Mouse (Mus musculus): ENCODE results near the gene Scarf2. TPM values are rescaled to one million over a fixed set of nuclear protein-coding genes. Genes with fewer than 3 reads are reported as not detected.

Gene Scarf2
- polyA plus RNA-seq, 1 experiment from 2014 or later: 0.22 TPM

DNA sequence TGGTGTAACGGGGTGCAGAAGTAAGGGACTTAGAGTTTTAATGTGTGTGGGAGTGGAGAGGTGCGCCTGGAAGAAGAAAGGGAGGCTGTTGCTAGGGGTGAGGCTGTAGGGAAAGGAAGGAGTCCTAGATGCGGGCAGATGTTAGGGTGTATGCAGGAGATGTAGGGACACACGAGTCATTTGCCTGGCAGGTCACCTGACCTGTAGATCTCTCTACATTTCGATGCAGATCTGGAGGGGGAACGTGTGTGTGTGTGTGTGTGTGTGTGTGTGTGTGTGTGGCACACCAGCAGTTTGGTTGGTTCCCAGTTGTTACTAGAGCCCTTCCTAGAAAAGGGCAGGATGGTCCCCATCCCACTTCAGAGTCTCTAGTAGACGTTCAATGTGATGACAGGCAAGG is 7.9 kb downstream of the Scarf2 start:
- Histone ChIP-seq H3K36me3 (ENCODE audit: inconsistent target) (no peaks in the 10 kb centered on the region), H3K4me3 (ENCODE audit: inconsistent target) (no peak overlapping the region)
- 14% methylated on average over 5 of the region's 7 CpGs for WGBS (ENCODE audit: missing documents)

DNA sequence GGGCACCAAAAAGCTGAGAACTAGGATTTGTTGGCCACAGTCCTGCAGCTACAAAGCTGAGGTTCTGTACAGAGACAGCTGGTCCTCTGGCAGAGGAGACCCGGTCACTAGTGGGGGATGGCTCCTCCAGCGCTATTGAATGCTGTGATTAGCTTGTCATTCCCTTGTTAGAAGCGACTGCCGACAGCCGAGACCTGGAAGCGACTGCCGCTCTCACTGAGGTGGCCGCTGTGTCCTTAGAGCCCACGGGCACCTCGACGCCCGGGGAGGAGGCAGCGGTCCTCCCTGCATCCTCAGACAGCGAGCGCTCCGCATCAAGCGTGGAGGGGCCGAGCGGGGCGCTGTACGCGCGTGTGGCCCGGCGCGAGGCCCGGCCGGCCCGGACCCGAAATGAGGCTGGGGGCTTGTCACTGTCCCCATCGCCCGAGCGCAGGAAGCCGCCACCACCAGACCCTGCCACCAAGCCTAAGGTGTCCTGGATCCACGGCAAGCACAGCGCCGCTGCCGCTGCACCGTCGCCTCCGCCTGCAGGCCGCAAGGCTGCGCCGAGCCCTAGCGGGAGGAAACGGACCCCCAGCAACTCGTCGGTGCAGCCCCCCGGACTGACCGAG is 9.6 kb downstream of the Scarf2 start:
- Histone ChIP-seq H3K36me3 (ENCODE audit: inconsistent target) (no peaks in the 10 kb centered on the region), H3K27ac (no peak overlapping the region), H3K79me2 (ENCODE audit: inconsistent target) (no peaks in the 10 kb centered on the region), H3K4me3 (ENCODE audit: inconsistent target) (no peak overlapping the region)
- 6% methylated on average over 48 of the region's 50 CpGs for WGBS (ENCODE audit: missing documents)

More for the DNA sequence above, 7.9 kb downstream of the Scarf2 start:
- no peak overlapping the region for H3K27ac ChIP-seq
- H3K79me2 ChIP-seq (ENCODE audit: inconsistent target): no peaks in the 10 kb centered on the region

DNA sequence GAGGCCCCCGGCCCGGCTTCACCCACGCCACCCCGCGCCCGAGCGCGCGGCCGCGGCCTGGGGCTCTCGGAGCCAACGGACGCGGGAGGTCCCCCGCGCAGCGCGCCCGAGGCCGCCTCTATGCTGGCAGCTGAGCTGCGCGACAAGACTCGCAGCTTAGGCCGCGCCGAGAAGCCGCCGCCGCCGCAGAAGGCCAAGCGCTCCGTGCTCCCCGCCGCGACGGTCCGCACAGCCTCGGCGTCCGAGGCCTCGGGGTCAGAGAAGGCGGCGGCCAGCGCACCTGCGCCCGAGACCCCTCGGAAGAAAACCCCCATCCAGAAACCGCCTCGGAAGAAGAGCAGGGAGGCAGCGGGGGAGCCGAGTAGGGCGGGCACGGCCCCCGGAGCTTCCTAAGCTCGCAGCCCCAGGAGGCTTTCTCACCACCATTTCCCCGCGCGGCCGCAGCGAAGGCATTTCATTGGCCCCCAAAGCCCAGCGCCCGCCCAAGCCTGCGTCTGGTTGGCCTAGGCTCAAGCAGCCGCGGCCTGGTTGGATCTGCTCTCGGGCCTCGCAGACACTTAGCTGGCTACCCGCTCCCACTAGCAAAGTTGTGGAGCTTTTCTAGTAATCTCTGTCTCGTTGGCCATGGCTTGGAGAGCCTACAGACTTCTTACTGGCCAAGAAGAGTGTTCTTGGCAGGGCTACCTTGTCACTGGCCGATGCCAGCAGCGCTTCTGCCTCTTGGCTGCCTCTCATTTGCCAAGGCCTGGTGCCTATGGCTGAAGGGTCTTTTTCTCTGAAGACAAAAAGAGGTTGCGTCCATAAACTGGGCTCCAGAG is 10.3 kb downstream of the Scarf2 start:
- Histone ChIP-seq H3K36me3 (ENCODE audit: inconsistent target) (no peaks in the 10 kb centered on the region), H3K79me2 (ENCODE audit: inconsistent target) (no peaks in the 10 kb centered on the region), H3K4me3 (ENCODE audit: inconsistent target) (no peak overlapping the region), H3K27ac (no peak overlapping the region)
- WGBS (ENCODE audit: missing documents): 7% methylated on average over 73 of the region's 73 CpGs

DNA sequence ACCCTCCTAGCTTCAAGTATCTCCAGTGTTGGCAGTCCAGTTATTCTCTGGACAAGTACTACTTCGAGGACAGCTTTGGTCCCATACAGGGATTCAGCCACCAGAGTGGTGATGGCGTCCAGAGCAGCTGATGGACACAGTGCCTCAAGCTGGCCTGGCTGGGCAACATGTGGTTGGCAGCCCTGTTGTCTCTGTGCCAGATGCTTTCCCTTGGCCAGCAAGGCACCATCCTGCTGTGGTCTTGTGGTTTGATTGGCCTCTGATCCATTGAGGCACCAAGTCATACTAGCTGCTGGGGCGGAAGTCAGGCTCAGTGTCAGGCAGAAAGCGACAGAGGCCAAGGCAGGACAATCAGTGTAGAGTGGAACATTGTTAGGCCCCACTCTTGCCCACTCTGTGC is 12.0 kb downstream of the Scarf2 start:
- no peak overlapping the region for H3K27ac ChIP-seq
- 81% methylated on average over 4 of the region's 4 CpGs for WGBS (ENCODE audit: missing documents)
- no peaks in the 10 kb centered on the region for H3K36me3 ChIP-seq (ENCODE audit: inconsistent target)
- no peaks in the 10 kb centered on the region for H3K79me2 ChIP-seq (ENCODE audit: inconsistent target)
- H3K4me3 ChIP-seq (ENCODE audit: inconsistent target): no peak overlapping the region

DNA sequence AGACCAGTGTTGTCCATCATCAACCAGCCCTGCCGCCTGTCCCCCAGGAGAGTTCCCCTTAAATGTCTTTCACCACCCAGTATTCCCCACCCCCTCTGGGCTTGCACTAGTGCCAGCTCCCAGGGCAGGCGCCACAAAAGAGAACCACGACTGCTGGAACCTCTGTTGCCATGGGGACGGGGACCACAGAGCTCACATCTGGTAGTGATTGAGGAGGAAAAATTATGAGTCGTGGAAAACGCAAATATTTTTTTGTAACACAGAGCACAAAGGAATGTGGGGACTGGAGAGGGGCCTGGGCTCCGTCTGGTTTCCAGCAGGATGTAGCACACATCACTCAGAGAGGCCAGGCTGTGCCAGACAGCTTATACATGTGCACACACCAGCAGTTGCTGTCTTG is 12.6 kb downstream of the Scarf2 start:
- Histone ChIP-seq H3K36me3 (ENCODE audit: inconsistent target) (no peaks in the 10 kb centered on the region), H3K79me2 (ENCODE audit: inconsistent target) (no peaks in the 10 kb centered on the region), H3K27ac (no peak overlapping the region), H3K4me3 (ENCODE audit: inconsistent target) (no peak overlapping the region)
- 24% methylated on average over 7 of the region's 7 CpGs for WGBS (ENCODE audit: missing documents)

DNA sequence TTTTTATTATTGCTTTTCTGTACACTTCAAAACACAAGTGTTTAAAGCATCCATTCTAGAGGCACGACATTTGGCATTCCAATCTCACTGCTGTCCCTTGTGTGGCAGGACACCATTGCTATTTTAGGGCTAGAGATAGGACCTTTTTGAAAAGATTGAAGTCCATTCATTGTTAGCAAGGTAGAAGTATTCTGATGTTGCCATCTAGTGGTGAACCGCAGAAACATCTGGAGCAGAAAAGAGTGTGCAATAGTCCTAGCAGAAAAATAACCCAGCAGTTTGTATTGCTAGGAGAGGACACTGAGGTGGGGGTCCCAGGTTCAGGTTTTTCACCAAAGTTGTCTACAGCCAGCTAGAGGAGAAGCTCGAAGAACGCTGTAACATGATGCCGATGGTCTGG is 15.0 kb downstream of the Scarf2 start:
- 6% methylated on average over 5 of the region's 5 CpGs for WGBS (ENCODE audit: missing documents)
- no peak overlapping the region for H3K4me3 ChIP-seq (ENCODE audit: inconsistent target)

DNA sequence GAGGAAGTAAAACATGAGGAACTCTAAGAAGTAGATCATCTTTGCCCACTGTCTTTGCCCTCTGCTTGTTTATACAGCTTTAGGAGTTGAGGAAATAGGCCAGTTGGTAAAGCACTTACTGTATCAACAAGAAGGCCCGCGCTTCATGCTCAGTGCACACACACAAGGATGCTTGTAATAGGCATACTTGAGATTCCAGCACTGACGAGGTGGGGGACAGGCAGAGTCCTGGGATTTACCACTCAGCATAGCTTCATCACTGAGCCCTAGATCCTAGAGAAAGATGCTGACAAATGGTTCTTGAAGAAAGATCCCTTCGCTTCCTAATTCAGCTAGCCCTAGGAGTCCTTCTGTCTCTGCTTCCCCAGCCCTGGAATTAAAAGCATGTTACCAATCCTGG is 16.1 kb downstream of the Scarf2 start:
- Histone ChIP-seq H3K36me3 (ENCODE audit: inconsistent target) (no peaks in the 10 kb centered on the region), H3K79me2 (ENCODE audit: inconsistent target) (no peaks in the 10 kb centered on the region), H3K27ac (no peak overlapping the region), H3K4me3 (ENCODE audit: inconsistent target) (no peak overlapping the region)
- WGBS (ENCODE audit: missing documents): 60% methylated on average over 4 of the region's 4 CpGs

More for the DNA sequence above, 15.0 kb downstream of the Scarf2 start:
- Histone ChIP-seq H3K79me2 (ENCODE audit: inconsistent target) (no peaks in the 10 kb centered on the region), H3K27ac (no peak overlapping the region), H3K36me3 (ENCODE audit: inconsistent target) (no peaks in the 10 kb centered on the region)

DNA sequence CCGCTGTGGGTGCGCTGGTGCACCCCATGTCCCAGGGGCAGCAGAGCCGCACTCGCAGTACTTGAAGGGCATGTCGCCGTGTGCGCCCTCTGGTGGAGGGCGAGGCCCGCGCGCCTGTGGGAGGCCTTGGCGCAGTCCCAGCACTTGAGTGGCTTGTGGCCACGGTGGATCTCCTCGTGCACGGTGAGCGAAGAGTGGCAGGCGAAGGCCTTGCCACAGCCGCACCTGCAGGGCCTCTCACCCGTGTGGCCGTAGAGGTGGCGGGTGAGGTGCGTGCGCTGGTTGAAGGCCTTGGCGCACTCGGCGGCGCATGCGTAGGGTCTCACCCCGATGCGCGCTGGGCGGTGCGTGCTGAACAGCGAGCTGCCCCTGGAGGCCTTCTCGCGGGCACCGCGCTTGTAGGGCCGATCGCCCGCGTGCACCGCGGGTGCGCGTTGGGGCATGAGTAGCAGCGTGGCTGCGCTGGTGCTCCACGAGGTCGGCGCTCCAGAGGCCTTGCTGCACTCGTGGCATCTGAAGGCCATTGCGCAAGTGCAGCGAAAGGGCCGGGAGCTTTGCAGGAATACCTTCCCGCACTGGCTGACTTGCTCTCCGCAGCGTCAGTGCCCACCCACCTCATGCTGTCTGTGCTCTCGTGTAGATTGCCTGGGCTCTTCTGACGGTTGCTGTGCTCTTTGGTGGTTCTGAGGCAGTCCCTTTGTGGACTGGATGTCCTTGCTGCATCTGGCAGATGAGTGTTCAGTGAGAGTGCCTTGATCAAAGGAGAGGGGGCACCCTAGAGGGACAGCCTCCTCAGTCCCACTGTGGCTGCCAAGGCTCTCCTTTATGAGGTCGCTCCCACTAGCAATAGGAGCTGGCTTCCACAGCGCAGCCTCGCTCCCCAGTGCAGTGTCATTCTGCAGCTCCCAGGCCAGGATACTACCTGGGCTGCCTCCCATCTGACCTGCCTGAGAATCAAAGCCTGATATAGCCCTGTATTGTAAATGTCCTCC is 18.6 kb downstream of the Scarf2 start:
- Histone ChIP-seq H3K27ac (no peak overlapping the region), H3K79me2 (ENCODE audit: inconsistent target) (no peaks in the 10 kb centered on the region), H3K36me3 (ENCODE audit: inconsistent target) (no peaks in the 10 kb centered on the region), H3K4me3 (ENCODE audit: inconsistent target) (no peak overlapping the region)
- 4% methylated on average over 62 of the region's 63 CpGs for WGBS (ENCODE audit: missing documents)

DNA sequence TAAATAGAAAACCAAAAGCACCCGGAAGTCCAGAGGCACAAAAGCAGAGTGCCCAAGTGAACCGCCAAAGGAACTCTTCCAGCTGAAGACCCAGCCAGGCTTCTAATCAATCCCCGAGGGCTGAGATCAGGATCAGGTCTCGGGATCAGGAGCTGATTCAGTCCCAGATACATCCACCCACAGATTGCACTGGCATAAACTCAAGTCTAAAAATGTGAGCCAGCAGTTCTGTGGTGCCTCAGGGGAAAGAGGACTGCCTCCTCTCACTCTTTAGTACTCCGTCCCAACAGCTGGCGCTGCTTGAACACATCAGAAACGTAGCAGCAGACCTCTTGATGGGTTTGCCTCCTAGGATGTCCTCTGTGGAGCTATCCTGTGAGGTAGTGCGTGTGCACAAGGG is 19.4 kb downstream of the Scarf2 start:
- Histone ChIP-seq H3K36me3 (ENCODE audit: inconsistent target) (no peaks in the 10 kb centered on the region), H3K79me2 (ENCODE audit: inconsistent target) (no peaks in the 10 kb centered on the region), H3K27ac (no peak overlapping the region), H3K4me3 (ENCODE audit: inconsistent target) (no peak overlapping the region)
- 98% methylated on average over 8 of the region's 8 CpGs for WGBS (ENCODE audit: missing documents)

DNA sequence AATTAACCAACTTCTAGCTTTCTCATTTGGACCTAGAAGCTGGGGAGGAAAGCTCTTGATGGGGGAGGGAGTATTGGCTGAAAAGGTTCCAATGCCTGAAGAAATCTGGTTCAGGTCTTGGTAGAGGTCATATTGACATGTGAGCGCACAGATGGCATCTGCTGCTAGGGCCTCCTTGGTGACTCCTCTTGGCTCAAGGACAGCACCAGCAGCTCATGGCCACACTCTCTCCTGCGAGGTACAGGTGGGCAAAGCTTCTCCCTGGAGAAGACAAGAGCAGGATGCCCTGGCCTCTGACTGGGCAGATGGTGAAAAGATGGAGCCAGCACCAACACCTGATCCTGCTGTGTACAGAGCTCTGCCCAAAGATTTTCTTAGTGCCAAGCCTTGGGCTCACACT is 29.4 kb downstream of the Scarf2 start:
- H3K79me2 ChIP-seq (ENCODE audit: inconsistent target): no peaks in the 10 kb centered on the region
- H3K4me3 ChIP-seq (ENCODE audit: inconsistent target): no peak overlapping the region
- no peaks in the 10 kb centered on the region for H3K36me3 ChIP-seq (ENCODE audit: inconsistent target)
- 80% methylated on average over 2 of the region's 2 CpGs for WGBS (ENCODE audit: missing documents)
- H3K27ac ChIP-seq: no peak overlapping the region

DNA sequence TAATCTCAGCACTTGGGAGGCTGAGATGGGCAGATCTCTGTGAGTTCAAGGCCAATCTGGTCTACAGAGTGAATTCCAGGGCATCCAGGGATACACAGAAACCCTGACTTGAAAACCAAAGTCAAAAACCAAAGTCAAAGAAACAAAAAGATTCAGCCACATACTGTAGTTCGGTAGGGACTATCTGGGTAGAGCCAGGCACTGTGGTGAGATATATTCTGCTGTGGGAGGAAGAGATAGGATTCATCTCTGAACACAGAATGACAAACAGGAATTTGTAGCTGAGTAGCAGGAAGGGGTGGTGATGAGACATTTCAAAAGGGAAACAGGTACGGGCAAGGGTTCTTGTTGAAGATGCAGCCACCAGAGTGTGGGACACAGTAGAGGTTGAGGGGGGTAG is 31.1 kb downstream of the Scarf2 start:
- no peak overlapping the region for H3K4me3 ChIP-seq (ENCODE audit: inconsistent target)
- no peaks in the 10 kb centered on the region for H3K36me3 ChIP-seq (ENCODE audit: inconsistent target)
- H3K79me2 ChIP-seq (ENCODE audit: inconsistent target): no peaks in the 10 kb centered on the region
- 71% methylated on average over 2 of the region's 2 CpGs for WGBS (ENCODE audit: missing documents)
- H3K27ac ChIP-seq: no peak overlapping the region

DNA sequence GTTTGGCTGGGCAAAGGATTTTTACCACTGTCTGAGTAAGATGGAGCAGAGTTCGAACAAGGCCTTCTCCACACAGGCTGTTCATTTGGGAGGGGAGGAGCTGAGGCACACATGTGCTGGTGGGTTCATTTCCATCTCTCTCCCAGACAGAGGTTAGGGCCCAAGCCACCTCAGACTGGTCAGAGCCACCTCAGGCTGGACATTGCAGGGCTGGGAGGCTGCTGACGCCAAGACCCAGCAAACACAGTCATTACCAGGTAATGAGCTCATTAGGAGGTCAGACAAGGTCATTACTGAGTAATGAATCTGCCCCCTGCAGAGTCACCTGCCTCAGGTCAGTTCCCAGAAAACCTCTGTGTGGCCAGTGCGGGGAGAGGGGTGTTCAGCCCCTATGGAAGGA is 31.8 kb downstream of the Scarf2 start:
- WGBS (ENCODE audit: missing documents): 87% methylated on average over 3 of the region's 3 CpGs
- Histone ChIP-seq H3K4me3 (ENCODE audit: inconsistent target) (no peak overlapping the region), H3K36me3 (ENCODE audit: inconsistent target) (no peaks in the 10 kb centered on the region), H3K27ac (no peak overlapping the region), H3K79me2 (ENCODE audit: inconsistent target) (no peaks in the 10 kb centered on the region)

DNA sequence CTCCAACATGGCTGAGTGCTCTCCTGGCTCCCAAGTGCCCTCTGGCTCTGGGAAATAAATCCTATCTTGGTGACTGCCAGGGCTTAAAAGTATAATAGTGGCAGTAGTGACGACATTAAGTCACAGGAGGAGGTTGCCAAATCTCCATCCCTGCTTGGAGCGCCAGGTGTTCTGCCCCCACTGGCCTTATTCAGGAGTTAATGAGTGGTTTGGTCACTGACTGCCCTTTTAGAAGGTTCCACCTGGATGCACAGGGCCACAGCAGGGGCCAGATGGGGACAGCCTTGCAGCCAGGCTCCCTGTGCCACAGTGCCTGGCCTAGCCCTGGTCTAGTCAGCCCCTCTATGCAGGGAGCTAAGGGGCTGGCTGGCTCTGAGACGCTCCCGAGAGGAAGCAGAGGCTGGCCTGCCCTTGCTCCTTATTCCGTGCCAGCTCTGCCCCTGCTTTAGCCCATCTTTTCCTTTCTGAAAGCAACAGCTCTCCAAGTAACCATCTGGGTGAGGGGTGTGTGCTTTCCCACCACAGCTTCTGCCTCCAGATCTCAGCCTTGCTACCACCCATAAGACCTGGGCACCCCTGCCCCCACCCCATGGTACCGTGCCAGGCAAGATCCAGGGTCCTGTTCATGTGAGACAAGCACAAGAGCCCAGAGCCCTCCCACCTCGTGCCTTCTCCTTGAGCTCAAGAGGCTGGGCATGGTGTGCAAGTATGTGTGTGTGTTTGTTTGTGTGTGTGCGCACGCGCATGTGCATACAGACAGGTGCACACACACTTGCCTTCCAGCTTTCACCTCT is 33.5 kb downstream of the Scarf2 start:
- H3K4me3 ChIP-seq (ENCODE audit: inconsistent target): no peak overlapping the region
- no peaks in the 10 kb centered on the region for H3K79me2 ChIP-seq (ENCODE audit: inconsistent target)
- 92% methylated on average over 8 of the region's 10 CpGs for WGBS (ENCODE audit: missing documents)
- no peak overlapping the region for H3K27ac ChIP-seq
- H3K36me3 ChIP-seq (ENCODE audit: inconsistent target): no peaks in the 10 kb centered on the region

DNA sequence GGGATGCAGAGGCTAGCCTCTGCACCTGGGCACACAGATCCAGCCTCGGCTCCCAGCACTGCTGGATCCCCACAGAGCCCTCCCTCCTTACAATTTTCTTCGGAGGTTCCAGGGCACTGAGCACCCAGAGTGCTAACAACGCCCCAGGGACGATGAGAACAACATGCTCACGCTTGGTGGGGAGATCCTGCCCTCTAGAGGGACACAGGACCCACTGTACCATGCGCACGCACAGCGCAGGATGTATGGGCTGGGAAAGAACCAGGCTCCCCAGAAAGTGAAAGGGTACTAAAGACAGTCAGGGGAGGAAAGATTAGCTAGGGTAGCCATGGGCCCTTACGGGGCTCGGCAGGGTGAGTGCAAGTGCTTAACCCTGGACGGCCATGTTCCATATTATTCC is 34.7 kb downstream of the Scarf2 start:
- Histone ChIP-seq H3K27ac (no peak overlapping the region), H3K79me2 (ENCODE audit: inconsistent target) (no peaks in the 10 kb centered on the region), H3K4me3 (ENCODE audit: inconsistent target) (no peak overlapping the region), H3K36me3 (ENCODE audit: inconsistent target) (no peaks in the 10 kb centered on the region)
- 15% methylated on average over 10 of the region's 11 CpGs for WGBS (ENCODE audit: missing documents)

Measured in macrophage (primary cell).